Mouse (Mus musculus) cortical plate, adult 2 months (tissue): Measurements from ENCODE around the gene Pacsin2.

Experiments
- CTCF ChIP-seq: fragments of 200-500 bp; IDR thresholded peaks from 2 replicates; pipeline ENCODE4 v1.5.1; 2011; ENCODE audit warnings: mild to moderate bottlenecking, control low read depth, low read length; ENCODE audit not compliant: insufficient read depth; ENCODE audit errors: extremely low read depth
- POLR2A ChIP-seq: fragments of 200-500 bp; IDR thresholded peaks from 2 replicates; pipeline ENCODE4 v1.6.1; 2011; ENCODE audit warnings: mild to moderate bottlenecking, low read length, control low read depth; ENCODE audit not compliant: insufficient read depth; ENCODE audit errors: extremely low read depth

DNA sequence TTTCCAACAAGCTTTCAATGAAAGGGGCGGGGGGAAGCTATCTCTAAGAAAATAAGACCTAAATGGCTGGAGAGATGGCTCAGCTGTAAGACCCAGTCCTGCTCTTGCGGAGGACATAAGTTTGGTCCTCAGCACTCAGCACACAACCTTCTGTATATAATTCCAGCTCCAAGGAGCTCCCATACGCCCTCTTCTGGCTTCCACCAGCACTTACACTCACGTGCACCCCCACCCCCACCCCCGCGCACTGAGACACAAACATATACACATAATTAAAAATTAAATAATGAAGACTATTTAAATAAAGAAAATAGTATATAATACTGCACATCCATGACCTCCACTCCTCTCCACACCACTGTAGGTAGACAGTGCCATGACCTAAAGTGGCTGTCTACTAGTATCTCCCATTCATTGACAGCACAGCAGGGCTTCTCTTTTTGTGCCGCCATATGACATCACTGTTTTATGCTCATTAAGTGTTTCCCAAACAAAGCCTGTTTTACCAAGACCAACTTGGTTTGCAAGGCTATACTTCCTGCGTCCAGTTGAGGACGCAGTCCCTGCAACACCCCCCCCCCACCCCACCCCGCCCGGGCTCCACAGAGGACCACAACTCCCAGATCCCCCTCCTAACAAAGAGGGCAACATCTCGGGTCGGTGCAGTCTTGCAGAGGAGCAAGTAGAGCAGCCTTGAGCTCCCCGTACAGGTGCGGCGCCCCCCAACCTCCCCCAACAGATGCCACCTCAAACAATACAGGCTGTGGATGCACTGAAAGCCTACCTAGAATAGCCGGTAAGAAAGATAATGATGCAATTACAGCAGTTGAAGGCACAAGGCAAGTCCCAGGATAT lies 45.8 kb upstream of the Pacsin2 start:
- TF ChIP-seq POLR2A, result no peak
- no peak for TF ChIP-seq CTCF
